Mouse (Mus musculus) kidney, embryonic 16.5 days (tissue): ENCODE results near the gene Prss57. TPM values are rescaled to one million over a fixed set of nuclear protein-coding genes. Genes with fewer than 3 reads are reported as not detected.

Experiments used
- ATAC-seq: fragments of 200-750 bp; cut with Nextera tagmentation; 2 replicates; pipeline ENCODE4 v1.8.0; 2017; ENCODE audit warnings: moderate TSS enrichment; ENCODE audit not compliant: low FRiP score, low TSS enrichment
- H3K27ac ChIP-seq: fragments of 300-500 bp; sonication (generic); 2 replicates; pipeline ENCODE4 v1.5.1; 2014; ENCODE audit warnings: low read length
- H3K27me3 ChIP-seq: fragments of 300-500 bp; sonication (generic); 2 replicates; pipeline ENCODE4 v1.6.1; 2014; ENCODE audit warnings: low read length, control low read depth, mixed read lengths; ENCODE audit not compliant: insufficient read depth
- H3K36me3 ChIP-seq: fragments of 300-500 bp; sonication (generic); 2 replicates; pipeline ENCODE4 v1.6.1; 2014; ENCODE audit warnings: low read length, control low read depth, mixed read lengths; ENCODE audit not compliant: insufficient read depth
- H3K4me1 ChIP-seq: fragments of 300-500 bp; sonication (generic); 2 replicates; pipeline ENCODE4 v1.6.1; 2014; ENCODE audit warnings: low read length, control low read depth, mixed read lengths; ENCODE audit not compliant: insufficient read depth
- H3K4me2 ChIP-seq: fragments of 300-500 bp; sonication (generic); replicated peaks from 2 replicates; pipeline ENCODE4 v1.6.1; 2014; ENCODE audit warnings: low read depth, low read length
- H3K4me3 ChIP-seq: fragments of 300-500 bp; sonication (generic); 2 replicates; pipeline ENCODE4 v1.5.1; 2014; ENCODE audit warnings: mild to moderate bottlenecking, low read length
- H3K9ac ChIP-seq: fragments of 300-500 bp; sonication (generic); replicated peaks from 2 replicates; pipeline ENCODE4 v1.6.1; 2014; ENCODE audit warnings: low read length
- H3K9me3 ChIP-seq: fragments of 300-500 bp; sonication (generic); 2 replicates; pipeline ENCODE4 v1.6.1; 2016; ENCODE audit warnings: low read length, control low read depth
- WGBS: fragments of 180-500 bp; shearing (Covaris S2); extraction: QIAGEN DNeasy Blood & Tissue Kit; methylation state at CpG from one replicate; pipeline ENCODE4 v1.1.7; 2014; 5-methylcytosine and 5-hydroxymethylcytosine counted together
- polyA plus RNA-seq: library from polyadenylated mRNA; unstranded; fragments of >200 nt; fragmentation: Nextera tagmentation; extraction: Ambion mirVana; gene quantifications from 2 replicates; pipeline ENCODE4 v1.2.1, GENCODE M21; 2015

Prss57 gene
- polyA plus RNA-seq, 1 experiment from 2014 or later, result not detected

GRCm38 (mm10) chr10:79746774-79747151 is 44.0 kb downstream of the Prss57 start:
- H3K36me3 ChIP-seq, result peaks cover 25% of the 10 kb centered on the region
- no peaks in the 10 kb centered on the region for H3K9me3 ChIP-seq
- H3K4me2 ChIP-seq, result peak overlapping the region; percentile 59
- H3K4me1 ChIP-seq, result peaks cover 11% of the 10 kb centered on the region
- 23% methylated on average over 6 of the region's 6 CpGs for WGBS
- H3K4me3 ChIP-seq, result peak overlapping the region; percentile 29
- peak; percentile 69 for ATAC-seq
- no peak overlapping the region for H3K27ac ChIP-seq
- H3K9ac ChIP-seq, result peak overlapping the region; percentile 57
- no peaks in the 10 kb centered on the region for H3K27me3 ChIP-seq

- peak within 1 kb of the TSS; percentile 77 for H3K9ac ChIP-seq
- H3K4me2 ChIP-seq, result peak within 1 kb of the TSS; percentile 59
- peak; percentile 96 for ATAC-seq
- WGBS, result 3% methylated on average over 38 of the region's 38 CpGs
- peak within 1 kb of the TSS; percentile 78 for H3K4me3 ChIP-seq
- no peaks in the 10 kb centered on the region for H3K27me3 ChIP-seq
- peaks cover 11% of the 10 kb centered on the region for H3K4me1 ChIP-seq
- no peaks in the 10 kb centered on the region; the same call in 1 of the 2 replicates for H3K9me3 ChIP-seq
- H3K27ac ChIP-seq, result peak within 1 kb of the TSS; percentile 43; the same call in 1 of the 2 replicates
- peaks cover 31% of the 10 kb centered on the region for H3K36me3 ChIP-seq
These were observed 44.6 kb downstream of the Prss57 start, which contains the start of gene Polrmt for GRCm38 (mm10) chr10:79745898-79746773. Gene Polrmt, minus strand, starts transcription at chr10:79746581.

- ATAC-seq, result no peak
- no peak overlapping the region for H3K27ac ChIP-seq
These were observed 45.4 kb downstream of the Prss57 start for GRCm38 (mm10) chr10:79745411-79745810.

GRCm38 (mm10) chr10:79743650-79744365 is 47.0 kb downstream of the Prss57 start:
- no peak overlapping the region for H3K4me2 ChIP-seq
- peaks cover 21% of the 10 kb centered on the region for H3K9me3 ChIP-seq
- no peak overlapping the region for H3K9ac ChIP-seq
- no peak overlapping the region for H3K4me3 ChIP-seq
- H3K4me1 ChIP-seq, result peaks cover 11% of the 10 kb centered on the region
- H3K27me3 ChIP-seq, result no peaks in the 10 kb centered on the region
- no peak overlapping the region for H3K27ac ChIP-seq
- ATAC-seq, result no peak
- H3K36me3 ChIP-seq, result peaks cover 54% of the 10 kb centered on the region
- WGBS, result 95% methylated on average over 15 of the region's 15 CpGs

More at GRCm38 (mm10) chr10:79745411-79745810, 45.4 kb downstream of the Prss57 start:
- no peaks in the 10 kb centered on the region for H3K27me3 ChIP-seq
- H3K4me3 ChIP-seq, result peak overlapping the region; percentile 78
- 84% methylated on average over 3 of the region's 3 CpGs for WGBS
- peak overlapping the region; percentile 5; the same call in 1 of the 2 replicates for H3K9ac ChIP-seq
- H3K4me1 ChIP-seq, result peaks cover 11% of the 10 kb centered on the region
- peak overlapping the region; percentile 59 for H3K4me2 ChIP-seq
- peaks cover 5% of the 10 kb centered on the region; the same call in 1 of the 2 replicates for H3K9me3 ChIP-seq
- H3K36me3 ChIP-seq, result peaks cover 38% of the 10 kb centered on the region

GRCm38 (mm10) chr10:79743161-79743560 is 47.6 kb downstream of the Prss57 start:
- H3K4me1 ChIP-seq, result peaks cover 11% of the 10 kb centered on the region
- peaks cover 27% of the 10 kb centered on the region for H3K9me3 ChIP-seq
- H3K9ac ChIP-seq, result no peak overlapping the region
- H3K4me2 ChIP-seq, result no peak overlapping the region
- H3K27ac ChIP-seq, result no peak overlapping the region
- peaks cover 61% of the 10 kb centered on the region for H3K36me3 ChIP-seq
- no peak overlapping the region for H3K4me3 ChIP-seq
- ATAC-seq, result no peak
- WGBS, result 91% methylated on average over 11 of the region's 11 CpGs
- no peaks in the 10 kb centered on the region for H3K27me3 ChIP-seq

GRCm38 (mm10) chr10:79740863-79741262 is 49.9 kb downstream of the Prss57 start:
- H3K4me1 ChIP-seq, result peaks cover 7% of the 10 kb centered on the region
- H3K9ac ChIP-seq, result no peak overlapping the region
- H3K4me2 ChIP-seq, result no peak overlapping the region
- no peak for ATAC-seq
- H3K27ac ChIP-seq, result no peak overlapping the region
- no peak overlapping the region for H3K4me3 ChIP-seq
- H3K36me3 ChIP-seq, result peaks cover 84% of the 10 kb centered on the region
- WGBS, result 76% methylated on average over 11 of the region's 11 CpGs
- no peaks in the 10 kb centered on the region; the same call in 1 of the 2 replicates for H3K27me3 ChIP-seq
- peaks cover 50% of the 10 kb centered on the region for H3K9me3 ChIP-seq

- no peaks in the 10 kb centered on the region; the same call in 1 of the 2 replicates for H3K27me3 ChIP-seq
- no peak overlapping the region for H3K27ac ChIP-seq
- no peak for ATAC-seq
- H3K9ac ChIP-seq, result no peak overlapping the region
- no peak overlapping the region for H3K4me2 ChIP-seq
- peaks cover 97% of the 10 kb centered on the region for H3K36me3 ChIP-seq
- WGBS, result 97% methylated on average over 28 of the region's 28 CpGs
- H3K4me1 ChIP-seq, result 0 out of 2 replicates have a peak, but pooled peaks cover 5% of the 10 kb centered on the region
- H3K9me3 ChIP-seq, result peaks cover 59% of the 10 kb centered on the region
- no peak overlapping the region for H3K4me3 ChIP-seq
These were observed 51.5 kb downstream of the Prss57 start for GRCm38 (mm10) chr10:79739234-79739633.

- ATAC-seq, result no peak
- H3K36me3 ChIP-seq, result peaks cover 98% of the 10 kb centered on the region
- H3K4me3 ChIP-seq, result no peak overlapping the region
- WGBS, result 91% methylated on average over 10 of the region's 10 CpGs
- H3K27ac ChIP-seq, result no peak overlapping the region
- H3K4me1 ChIP-seq, result 0 out of 2 replicates have a peak, but pooled peaks cover 5% of the 10 kb centered on the region
- no peak overlapping the region for H3K4me2 ChIP-seq
- H3K9ac ChIP-seq, result no peak overlapping the region
- no peaks in the 10 kb centered on the region; the same call in 1 of the 2 replicates for H3K27me3 ChIP-seq
- H3K9me3 ChIP-seq, result peaks cover 59% of the 10 kb centered on the region
These were observed 52.5 kb downstream of the Prss57 start for GRCm38 (mm10) chr10:79738259-79738658.

- no peak overlapping the region for H3K9ac ChIP-seq
- 0 out of 2 replicates have a peak, but pooled peaks cover 5% of the 10 kb centered on the region for H3K4me1 ChIP-seq
- H3K9me3 ChIP-seq, result peaks cover 63% of the 10 kb centered on the region
- H3K27ac ChIP-seq, result no peak overlapping the region
- no peak overlapping the region for H3K4me2 ChIP-seq
- 81% methylated on average over 14 of the region's 14 CpGs for WGBS
- no peak for ATAC-seq
- peaks cover 90% of the 10 kb centered on the region for H3K36me3 ChIP-seq
- no peaks in the 10 kb centered on the region; the same call in 1 of the 2 replicates for H3K27me3 ChIP-seq
- H3K4me3 ChIP-seq, result no peak overlapping the region
These were observed 54.1 kb downstream of the Prss57 start for GRCm38 (mm10) chr10:79736706-79737105.
